Mouse (Mus musculus) midbrain, embryonic 12.5 days (tissue): ENCODE measurements around the gene Cnep1r1. TPM values are rescaled to one million over a fixed set of nuclear protein-coding genes. Genes with fewer than 3 reads are reported as not detected.

ENCODE experiments used
- microRNA-seq: library from miRNA; unstranded; fragments of <30 nt; microRNA quantifications from one replicate; pipeline ENCODE4, GENCODE M21; 2017
- polyA plus RNA-seq: library from polyadenylated mRNA; unstranded; fragments of >200 nt; fragmentation: Nextera tagmentation; extraction: Ambion mirVana; gene quantifications from 2 replicates; pipeline ENCODE4 v1.2.1, GENCODE M21; 2016

Gene Cnep1r1
- polyA plus RNA-seq, 1 experiment from 2014 or later, result 50.3 TPM

Small RNA genes within 50 kb of the gene (microRNA-seq; reads per million reads assigned to microRNA genes)
- 2.3 reads per million, percentile 2 among the genes with 10 or more reads in this experiment for gene Mir7071

Other genes with a start within 250 kb of the Cnep1r1 start
- 47.9 and 60.8 TPM in 2 replicates for gene Zfp423, start 159.2 kb upstream of the Cnep1r1 start, polyA plus RNA-seq
- 43.7 and 48.7 TPM in 2 replicates for gene Heatr3, start 19.1 kb downstream of the Cnep1r1 start, polyA plus RNA-seq
- gene Tent4b, start 80.4 kb downstream of the Cnep1r1 start, polyA plus RNA-seq, result 11.8 and 15.1 TPM in 2 replicates
- gene Adcy7, start 153.6 kb downstream of the Cnep1r1 start, polyA plus RNA-seq, result 2.5 and 2.9 TPM in 2 replicates
- gene Brd7, start 243.4 kb downstream of the Cnep1r1 start, polyA plus RNA-seq, result 83.9 and 95.5 TPM in 2 replicates